Mouse (Mus musculus): ENCODE data around the gene Naa35.

DNA sequence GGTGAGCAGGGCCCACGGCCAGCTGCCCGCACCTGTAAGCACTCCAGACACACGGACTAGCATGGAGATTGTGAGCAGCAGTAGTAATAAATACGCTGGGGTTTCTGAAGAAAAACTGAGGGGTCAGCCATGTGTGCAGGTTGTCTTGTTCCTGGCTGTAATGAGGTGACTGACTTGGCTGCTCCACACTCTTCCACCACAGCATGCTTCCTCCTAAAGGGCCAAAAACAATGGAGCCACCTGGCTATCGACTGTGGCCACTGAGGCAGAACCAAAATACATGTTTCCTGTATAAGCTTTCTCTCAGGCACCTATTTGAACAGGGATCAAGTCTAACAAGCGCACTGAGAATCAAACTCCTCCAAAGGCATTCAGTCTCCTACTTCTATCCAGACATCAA is 49.3 kb upstream of the Naa35 start:
- TF ChIP-seq GATA1 (IDR thresholded peaks at IDR 0.05; ENCODE audit: borderline replicate concordance, low read length) (no peak), FLI1 (IDR thresholded peaks at IDR 0.05; ENCODE audit: low read length) (no peak)
